9 mouse cellular contexts compared by ENCODE assay signal in the genomic region with DNA sequence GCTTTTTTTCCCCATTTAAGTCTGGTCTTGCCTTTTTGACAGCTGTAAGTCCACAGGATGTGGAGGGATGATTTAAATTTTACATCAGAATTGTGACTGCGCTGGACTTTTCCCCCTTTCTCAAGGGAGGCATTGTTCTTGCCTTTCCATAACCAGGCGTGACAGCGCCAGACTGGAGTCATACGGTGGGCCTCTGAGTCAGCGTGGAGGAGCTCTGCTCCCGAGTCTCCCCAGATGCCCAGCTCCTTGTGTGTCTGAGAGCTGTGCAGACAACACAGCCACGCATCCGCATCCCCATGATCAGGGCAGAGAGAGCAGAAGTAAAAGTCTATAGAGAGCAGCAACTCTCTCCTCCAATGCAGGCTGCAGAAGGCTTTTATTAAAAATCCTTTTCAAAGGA.
DNase-seq lines count a peak whose midpoint lies in the region; ATAC-seq and TF ChIP-seq lines count a peak whose summit lies in the region.
"Had no signal": no experiment of that assay in that cellular context is flagged by ENCODE, and none has a peak within 500 bp of the region (broad histone marks: within the 10 kb centered on the region; RNA-seq: fewer than 3 reads in every experiment).

No protein-coding gene starts in this region.

- no peaks in the 10 kb centered on the region for H3K4me1 ChIP-seq in heart, postnatal 0 days (ENCODE audit: control insufficient read depth, insufficient read depth)
- peaks cover 13% of the 10 kb centered on the region; the same call in 1 of the 2 replicates for H3K4me1 ChIP-seq in limb, embryonic 15.5 days
- 0 out of 2 replicates have a peak, but pooled peaks cover 3% of the 10 kb centered on the region for H3K4me1 ChIP-seq in stomach, postnatal 0 days (replicated peaks; ENCODE audit: control insufficient read depth, insufficient read depth)

- H3K4me2 ChIP-seq in heart, postnatal 0 days (ENCODE audit: low read depth, low read length), result no peak overlapping the region
- H3K4me2 ChIP-seq in limb, embryonic 15.5 days, result 0 out of 2 replicates have a peak overlapping the region, but pooled peaks have one; percentile 12
- no peak overlapping the region for H3K4me2 ChIP-seq in stomach, postnatal 0 days (replicated peaks; ENCODE audit: low read depth)

- H3K4me3 ChIP-seq in heart, postnatal 0 days (ENCODE audit: low read depth, low read length), result no peak overlapping the region
- no peak overlapping the region for H3K4me3 ChIP-seq in limb, embryonic 15.5 days
- no peak overlapping the region for H3K4me3 ChIP-seq in stomach, postnatal 0 days (ENCODE audit: low read depth, low read length)

- 42% methylated on average over 8 of the region's 8 CpGs for WGBS in heart, postnatal 0 days
- WGBS in limb, embryonic 15.5 days, result 17% methylated on average over 8 of the region's 8 CpGs
- WGBS in stomach, postnatal 0 days, result 19% methylated on average over 8 of the region's 8 CpGs

- no peaks in the 10 kb centered on the region for H3K27me3 ChIP-seq in heart, postnatal 0 days (ENCODE audit: control insufficient read depth, insufficient read depth, low read length)
- H3K27me3 ChIP-seq in limb, embryonic 15.5 days, result no peaks in the 10 kb centered on the region
- no peaks in the 10 kb centered on the region for H3K27me3 ChIP-seq in stomach, postnatal 0 days (ENCODE audit: control insufficient read depth, insufficient read depth, low read length)
- H3K27me3 ChIP-seq: Patski had no signal

- TF ChIP-seq CTCF in heart, postnatal 0 days (IDR thresholded peaks at IDR 0.05; ENCODE audit: low read depth), result no peak
- no peak for TF ChIP-seq CTCF in stomach, postnatal 0 days (IDR thresholded peaks at IDR 0.05; ENCODE audit: low read depth)

- peak; percentile 43 for DNase-seq in kidney, postnatal 10 days
- no peak for DNase-seq in kidney, adult 11 months
- DNase-seq in embryo, embryonic 9.5 days (ENCODE audit: extremely low spot score), result peak; percentile 59
- no peak for DNase-seq in heart, postnatal 0 days (ENCODE audit: low spot score)
- DNase-seq in stomach, postnatal 0 days (ENCODE audit: low spot score), result peak; percentile 35
- no peak for DNase-seq in kidney, adult 8-10 months

- H3K9ac ChIP-seq in heart, postnatal 0 days (replicated peaks; ENCODE audit: low read depth, low read length), result no peak overlapping the region
- H3K9ac ChIP-seq in limb, embryonic 15.5 days, result no peak overlapping the region
- no peak overlapping the region for H3K9ac ChIP-seq in stomach, postnatal 0 days (ENCODE audit: low read length)

- H3K36me3 ChIP-seq in heart, postnatal 0 days (replicated peaks; ENCODE audit: control insufficient read depth, insufficient read depth, low read length), result no peaks in the 10 kb centered on the region
- H3K36me3 ChIP-seq in limb, embryonic 15.5 days, result no peaks in the 10 kb centered on the region
- H3K36me3 ChIP-seq in stomach, postnatal 0 days (ENCODE audit: control insufficient read depth, insufficient read depth, low read length), result no peaks in the 10 kb centered on the region

- ATAC-seq in heart, postnatal 0 days (ENCODE audit: insufficient read depth, low read depth), result peak; percentile 47; the same call in 1 of the 2 replicates
- ATAC-seq in limb, embryonic 15.5 days (ENCODE audit: insufficient number of reproducible peaks, low FRiP score, low TSS enrichment, low read depth), result peak; percentile 40; the same call in 1 of the 2 replicates
- no peak for ATAC-seq in stomach, postnatal 0 days (ENCODE audit: low FRiP score, low TSS enrichment)
- ATAC-seq in monocyte, adult 5-6 weeks (replicated peaks; ENCODE audit: insufficient number of reproducible peaks, low FRiP score, low TSS enrichment, poor library complexity, severe bottlenecking), result no peak
- ATAC-seq: Patski had no signal

- H3K27ac ChIP-seq in heart, postnatal 0 days (ENCODE audit: low read depth), result no peak overlapping the region; the same call in 1 of the 2 replicates
- peak overlapping the region; percentile 54; the same call in 1 of the 2 replicates for H3K27ac ChIP-seq in limb, embryonic 15.5 days
- 0 out of 2 replicates have a peak overlapping the region, but pooled peaks have one; percentile 20 for H3K27ac ChIP-seq in stomach, postnatal 0 days (replicated peaks)

- no peaks in the 10 kb centered on the region for H3K9me3 ChIP-seq in heart, postnatal 0 days (replicated peaks; ENCODE audit: control insufficient read depth, low read length)
- no peaks in the 10 kb centered on the region for H3K9me3 ChIP-seq in limb, embryonic 15.5 days
- H3K9me3 ChIP-seq in stomach, postnatal 0 days (ENCODE audit: control insufficient read depth, low read length), result no peaks in the 10 kb centered on the region

- no peak for TF ChIP-seq EP300 in heart, postnatal 0 days (IDR thresholded peaks at IDR 0.05; ENCODE audit: low read depth)
- no peak for TF ChIP-seq EP300 in stomach, postnatal 0 days (optimal IDR thresholded peaks at IDR 0.05)

Comparison
In these comparisons a context has a peak if more than half of its experiments do, and no peak if none do; other contexts are left out.
1. DNase-seq: peak in kidney, postnatal 10 days (single experiment), embryo, embryonic 9.5 days (single experiment) and stomach, postnatal 0 days (single experiment); none in kidney, adult 11 months (single experiment), heart, postnatal 0 days (single experiment) and kidney, adult 8-10 months (0 of 2).
2. ATAC-seq: peak in heart, postnatal 0 days (single experiment) and limb, embryonic 15.5 days (single experiment); none in stomach, postnatal 0 days (single experiment) and monocyte, adult 5-6 weeks (single experiment).